Mouse (Mus musculus): ENCODE measurements around the gene Nrxn2.

DNA sequence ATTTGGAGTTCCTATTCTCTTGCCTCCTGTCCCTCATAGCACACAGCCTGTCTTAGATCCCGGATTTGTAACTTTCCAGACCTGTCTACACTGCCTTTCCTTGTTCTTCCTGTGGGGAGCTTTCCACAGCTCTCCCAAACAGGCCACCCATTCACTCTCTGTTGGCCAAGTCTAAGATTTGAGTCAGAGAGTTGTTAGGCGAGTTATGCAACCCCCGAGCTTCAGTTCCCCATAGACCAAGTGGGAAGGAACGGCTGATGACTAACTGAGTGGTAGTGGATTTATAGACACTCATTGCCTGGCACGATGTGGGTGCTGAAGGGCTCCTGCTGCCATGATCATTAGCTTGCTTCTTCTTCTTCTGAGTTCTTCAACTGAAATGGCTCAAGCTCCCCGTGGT is 41.0 kb downstream of the Nrxn2 start:
- TF ChIP-seq CTCF (IDR thresholded peaks at IDR 0.05; ENCODE audit: extremely low read depth, insufficient read length, insufficient replicate concordance, low read depth, low read length): no peak
- no peak for TF ChIP-seq POLR2A (IDR thresholded peaks at IDR 0.05; ENCODE audit: low read depth, low read length)

Measured in small intestine, adult 2 months (tissue).